Mouse (Mus musculus): ENCODE measurements around the gene Flywch2. TPM values are rescaled to one million over a fixed set of nuclear protein-coding genes. Genes with fewer than 3 reads are reported as not detected.

The Flywch2 gene
- polyA plus RNA-seq, 1 experiment from 2014 or later, result 27.0 TPM

DNA sequence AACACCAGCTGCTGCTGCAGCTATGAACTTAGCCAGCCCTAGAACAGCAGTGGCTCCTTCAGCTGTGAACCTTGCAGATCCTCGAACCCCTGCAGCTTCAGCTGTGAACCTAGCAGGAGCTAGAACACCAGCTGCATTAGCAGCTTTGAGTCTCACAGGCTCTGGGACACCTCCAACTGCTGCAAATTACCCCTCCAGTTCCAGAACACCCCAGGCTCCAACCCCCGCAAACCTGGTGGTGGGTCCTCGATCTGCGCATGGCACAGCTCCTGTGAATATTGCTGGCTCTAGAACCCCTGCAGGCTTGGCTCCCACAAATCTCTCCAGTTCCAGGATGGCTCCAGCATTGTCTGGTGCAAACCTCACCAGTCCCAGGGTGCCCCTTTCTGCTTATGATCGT is 34.9 kb upstream of the Flywch2 start:
- DNase-seq (ENCODE audit: low spot score) (no peak), ATAC-seq (ENCODE audit: low read depth) (no peak)
- H3K36me3 ChIP-seq (ENCODE audit: control insufficient read depth, insufficient read depth, low read length), result peaks cover 99% of the 10 kb centered on the region
- no peaks in the 10 kb centered on the region for H3K27me3 ChIP-seq (replicated peaks; ENCODE audit: control insufficient read depth, insufficient read depth, low read length)
- H3K4me1 ChIP-seq (ENCODE audit: control insufficient read depth, insufficient read depth, low read length), result no peaks in the 10 kb centered on the region
- no peak overlapping the region for H3K27ac ChIP-seq (replicated peaks; ENCODE audit: low read depth, low read length)
- peaks cover 44% of the 10 kb centered on the region for H3K9me3 ChIP-seq (ENCODE audit: control insufficient read depth, low read length)
- H3K4me2 ChIP-seq (ENCODE audit: low read depth, low read length), result no peak overlapping the region
- H3K9ac ChIP-seq (ENCODE audit: low read depth, low read length), result no peak overlapping the region
- H3K4me3 ChIP-seq (ENCODE audit: low read depth, low read length), result no peak overlapping the region
- WGBS, result 89% methylated on average over 5 of the region's 5 CpGs

DNA sequence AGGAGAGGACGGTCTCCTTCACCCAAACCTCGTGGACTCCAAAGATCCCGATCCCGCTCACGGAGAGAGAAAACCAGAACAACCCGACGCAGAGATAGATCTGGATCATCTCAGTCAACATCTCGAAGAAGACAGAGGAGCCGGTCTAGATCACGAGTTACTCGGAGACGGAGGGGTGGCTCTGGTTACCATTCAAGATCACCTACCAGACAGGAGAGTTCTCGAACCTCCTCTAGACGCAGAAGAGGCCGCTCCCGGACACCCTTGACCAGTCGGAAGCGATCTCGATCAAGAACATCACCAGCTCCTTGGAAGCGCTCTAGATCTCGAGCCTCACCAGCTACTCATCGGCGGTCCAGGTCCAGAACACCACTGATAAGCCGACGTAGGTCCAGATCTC is 33.4 kb upstream of the Flywch2 start:
- Histone ChIP-seq H3K4me1 (ENCODE audit: control insufficient read depth, insufficient read depth, low read length) (no peaks in the 10 kb centered on the region), H3K27ac (replicated peaks; ENCODE audit: low read depth, low read length) (no peak overlapping the region), H3K27me3 (replicated peaks; ENCODE audit: control insufficient read depth, insufficient read depth, low read length) (no peaks in the 10 kb centered on the region), H3K9ac (ENCODE audit: low read depth, low read length) (no peak overlapping the region), H3K36me3 (ENCODE audit: control insufficient read depth, insufficient read depth, low read length) (peaks cover 99% of the 10 kb centered on the region), H3K4me3 (ENCODE audit: low read depth, low read length) (no peak overlapping the region), H3K4me2 (ENCODE audit: low read depth, low read length) (no peak overlapping the region), H3K9me3 (ENCODE audit: control insufficient read depth, low read length) (peaks cover 53% of the 10 kb centered on the region)
- 98% methylated on average over 25 of the region's 25 CpGs for WGBS
- DNase-seq (ENCODE audit: low spot score) (no peak), ATAC-seq (ENCODE audit: low read depth) (no peak)

DNA sequence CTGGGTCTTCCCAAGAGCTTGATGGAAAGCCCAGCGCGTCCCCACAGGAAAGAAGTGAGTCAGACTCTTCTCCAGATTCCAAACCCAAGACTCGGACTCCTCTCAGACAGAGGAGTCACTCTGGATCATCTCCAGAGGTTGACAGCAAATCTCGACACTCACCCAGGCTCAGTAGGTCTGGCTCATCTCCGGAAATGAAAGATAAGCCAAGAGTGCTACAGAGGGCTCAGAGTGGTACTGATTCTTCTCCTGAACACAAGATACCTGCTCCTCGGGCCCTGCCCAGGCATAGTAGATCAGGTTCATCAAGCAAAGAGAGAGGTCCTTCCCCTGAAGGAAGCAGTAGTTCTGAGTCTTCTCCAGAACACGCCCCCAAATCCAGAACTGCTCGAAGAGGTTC is 32.7 kb upstream of the Flywch2 start:
- H3K4me3 ChIP-seq (ENCODE audit: low read depth, low read length), result no peak overlapping the region
- H3K27me3 ChIP-seq (replicated peaks; ENCODE audit: control insufficient read depth, insufficient read depth, low read length), result no peaks in the 10 kb centered on the region
- no peak overlapping the region for H3K9ac ChIP-seq (ENCODE audit: low read depth, low read length)
- ATAC-seq (ENCODE audit: low read depth), result no peak
- H3K9me3 ChIP-seq (ENCODE audit: control insufficient read depth, low read length), result peaks cover 53% of the 10 kb centered on the region
- WGBS, result 98% methylated on average over 8 of the region's 8 CpGs
- H3K36me3 ChIP-seq (ENCODE audit: control insufficient read depth, insufficient read depth, low read length), result peaks cover 99% of the 10 kb centered on the region
- H3K27ac ChIP-seq (replicated peaks; ENCODE audit: low read depth, low read length), result no peak overlapping the region
- H3K4me2 ChIP-seq (ENCODE audit: low read depth, low read length), result no peak overlapping the region
- no peak for DNase-seq (ENCODE audit: low spot score)
- H3K4me1 ChIP-seq (ENCODE audit: control insufficient read depth, insufficient read depth, low read length), result no peaks in the 10 kb centered on the region

DNA sequence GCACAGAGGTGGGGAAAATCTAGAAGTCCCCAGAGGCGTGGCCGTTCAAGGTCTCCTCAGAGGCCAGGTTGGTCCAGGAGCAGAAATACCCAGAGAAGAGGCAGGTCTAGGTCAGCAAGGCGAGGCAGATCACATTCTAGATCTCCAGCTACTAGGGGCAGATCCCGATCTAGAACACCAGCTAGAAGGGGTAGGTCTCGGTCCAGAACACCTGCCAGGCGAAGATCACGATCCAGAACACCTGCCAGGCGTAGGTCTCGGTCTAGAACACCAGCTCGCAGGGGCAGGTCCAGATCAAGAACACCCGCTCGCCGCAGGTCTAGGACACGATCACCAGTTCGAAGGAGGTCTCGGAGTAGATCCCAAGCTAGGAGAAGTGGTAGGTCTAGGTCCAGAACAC is 29.8 kb upstream of the Flywch2 start:
- DNase-seq (ENCODE audit: low spot score), result no peak
- Histone ChIP-seq H3K4me2 (ENCODE audit: low read depth, low read length) (no peak overlapping the region), H3K4me1 (ENCODE audit: control insufficient read depth, insufficient read depth, low read length) (no peaks in the 10 kb centered on the region), H3K9me3 (ENCODE audit: control insufficient read depth, low read length) (peaks cover 53% of the 10 kb centered on the region), H3K27ac (replicated peaks; ENCODE audit: low read depth, low read length) (no peak overlapping the region), H3K4me3 (ENCODE audit: low read depth, low read length) (no peak overlapping the region), H3K9ac (ENCODE audit: low read depth, low read length) (no peak overlapping the region), H3K36me3 (ENCODE audit: control insufficient read depth, insufficient read depth, low read length) (peaks cover 100% of the 10 kb centered on the region), H3K27me3 (replicated peaks; ENCODE audit: control insufficient read depth, insufficient read depth, low read length) (no peaks in the 10 kb centered on the region)
- WGBS, result 95% methylated on average over 16 of the region's 16 CpGs
- ATAC-seq (ENCODE audit: low read depth), result no peak

DNA sequence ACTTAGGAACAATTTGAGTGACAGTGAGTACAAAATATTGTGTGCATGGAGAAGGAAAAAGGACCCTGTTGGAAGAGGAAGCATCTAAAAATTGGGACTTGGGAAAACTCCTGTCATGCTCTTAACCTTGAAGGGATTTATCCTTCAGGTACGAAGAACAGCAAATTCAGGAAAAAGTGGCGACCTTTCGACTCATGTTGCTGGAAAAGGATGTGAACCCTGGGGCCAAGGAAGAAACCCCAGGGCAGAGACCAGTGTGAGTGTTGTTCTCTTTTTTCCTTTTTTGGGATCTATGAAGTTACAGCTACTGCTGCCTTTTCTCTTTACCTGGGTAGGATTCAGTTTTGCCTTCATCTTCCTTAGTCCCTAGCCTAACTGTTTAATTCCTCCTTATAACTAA is 22.0 kb upstream of the Flywch2 start:
- no peak for DNase-seq (ENCODE audit: low spot score)
- WGBS, result 79% methylated on average over 3 of the region's 3 CpGs
- Histone ChIP-seq H3K4me2 (ENCODE audit: low read depth, low read length) (no peak overlapping the region), H3K27ac (replicated peaks; ENCODE audit: low read depth, low read length) (no peak overlapping the region), H3K4me1 (ENCODE audit: control insufficient read depth, insufficient read depth, low read length) (peaks cover 25% of the 10 kb centered on the region), H3K9ac (ENCODE audit: low read depth, low read length) (no peak overlapping the region), H3K36me3 (ENCODE audit: control insufficient read depth, insufficient read depth, low read length) (peaks cover 62% of the 10 kb centered on the region), H3K4me3 (ENCODE audit: low read depth, low read length) (no peak overlapping the region), H3K27me3 (replicated peaks; ENCODE audit: control insufficient read depth, insufficient read depth, low read length) (no peaks in the 10 kb centered on the region), H3K9me3 (ENCODE audit: control insufficient read depth, low read length) (no peaks in the 10 kb centered on the region)
- no peak for ATAC-seq (ENCODE audit: low read depth)

DNA sequence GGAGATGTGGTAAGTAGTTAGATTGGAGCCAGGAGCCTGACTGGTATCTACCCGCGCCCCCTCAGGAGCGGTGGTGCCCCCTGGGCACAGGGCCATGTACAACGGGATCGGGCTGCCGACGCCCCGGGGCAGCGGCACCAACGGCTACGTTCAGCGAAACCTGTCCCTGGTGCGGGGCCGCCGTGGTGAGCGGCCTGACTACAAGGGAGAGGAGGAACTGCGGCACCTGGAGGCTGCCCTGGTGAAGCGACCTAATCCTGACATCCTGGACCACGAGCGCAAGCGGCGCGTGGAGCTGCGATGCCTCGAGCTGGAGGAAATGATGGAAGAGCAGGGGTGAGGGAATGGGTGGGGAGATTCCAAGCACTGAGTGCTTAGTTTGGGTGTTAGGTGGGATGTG is 21.0 kb upstream of the Flywch2 start:
- Histone ChIP-seq H3K9ac (ENCODE audit: low read depth, low read length) (0 out of 2 replicates have a peak overlapping the region, but pooled peaks have one; percentile 45), H3K4me2 (ENCODE audit: low read depth, low read length) (peak overlapping the region; percentile 68), H3K36me3 (ENCODE audit: control insufficient read depth, insufficient read depth, low read length) (peaks cover 52% of the 10 kb centered on the region), H3K27me3 (replicated peaks; ENCODE audit: control insufficient read depth, insufficient read depth, low read length) (no peaks in the 10 kb centered on the region), H3K4me1 (ENCODE audit: control insufficient read depth, insufficient read depth, low read length) (peaks cover 25% of the 10 kb centered on the region), H3K9me3 (ENCODE audit: control insufficient read depth, low read length) (no peaks in the 10 kb centered on the region), H3K4me3 (ENCODE audit: low read depth, low read length) (peak overlapping the region; percentile 17; the same call in 1 of the 2 replicates), H3K27ac (replicated peaks; ENCODE audit: low read depth, low read length) (peak overlapping the region; percentile 35; the same call in 1 of the 2 replicates)
- 61% methylated on average over 23 of the region's 25 CpGs for WGBS
- no peak for ATAC-seq (ENCODE audit: low read depth)
- peak; percentile 13 for DNase-seq (ENCODE audit: low spot score)

DNA sequence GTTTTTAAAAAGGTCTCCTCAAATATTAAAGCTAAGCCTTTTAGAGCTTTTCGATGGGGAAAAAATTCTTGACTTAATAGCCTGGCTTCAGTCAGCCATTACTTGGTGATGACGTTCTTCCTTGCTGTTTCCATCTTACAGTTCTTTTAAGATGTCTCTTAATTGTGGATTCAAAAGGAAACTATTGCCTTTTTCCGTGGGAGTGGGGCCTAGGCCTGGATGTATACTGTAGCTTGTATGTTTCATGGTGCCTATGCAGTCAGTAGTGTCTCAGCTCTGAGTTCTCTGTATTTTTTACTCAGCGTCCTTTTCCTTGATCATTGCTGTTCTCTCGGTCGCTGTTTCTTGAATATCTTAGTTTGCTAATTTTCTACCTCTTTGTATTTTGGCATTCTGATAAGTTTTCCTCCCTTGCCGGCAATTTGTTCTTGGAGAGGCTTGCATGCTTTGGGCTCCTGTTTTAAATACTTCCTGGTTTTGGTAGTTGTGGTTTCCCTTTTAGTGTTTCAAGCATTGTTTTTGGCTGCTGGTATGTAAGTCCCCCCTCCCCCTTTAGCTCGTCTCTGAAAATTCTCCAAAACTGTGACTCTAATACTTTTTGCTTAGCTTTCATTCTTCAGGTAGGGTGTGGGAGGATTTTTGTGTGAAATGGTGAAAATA is 18.7 kb upstream of the Flywch2 start:
- Histone ChIP-seq H3K36me3 (ENCODE audit: control insufficient read depth, insufficient read depth, low read length) (peaks cover 29% of the 10 kb centered on the region), H3K27ac (replicated peaks; ENCODE audit: low read depth, low read length) (peak overlapping the region; percentile 99), H3K9me3 (ENCODE audit: control insufficient read depth, low read length) (0 out of 2 replicates have a peak, but pooled peaks cover 4% of the 10 kb centered on the region), H3K9ac (ENCODE audit: low read depth, low read length) (peak overlapping the region; percentile 99), H3K27me3 (replicated peaks; ENCODE audit: control insufficient read depth, insufficient read depth, low read length) (no peaks in the 10 kb centered on the region), H3K4me1 (ENCODE audit: control insufficient read depth, insufficient read depth, low read length) (peaks cover 25% of the 10 kb centered on the region), H3K4me2 (ENCODE audit: low read depth, low read length) (peak overlapping the region; percentile 68), H3K4me3 (ENCODE audit: low read depth, low read length) (peak overlapping the region; percentile 100)
- DNase-seq (ENCODE audit: low spot score) (no peak), ATAC-seq (ENCODE audit: low read depth) (no peak)
- WGBS, result 1% methylated on average over 8 of the region's 8 CpGs

DNA sequence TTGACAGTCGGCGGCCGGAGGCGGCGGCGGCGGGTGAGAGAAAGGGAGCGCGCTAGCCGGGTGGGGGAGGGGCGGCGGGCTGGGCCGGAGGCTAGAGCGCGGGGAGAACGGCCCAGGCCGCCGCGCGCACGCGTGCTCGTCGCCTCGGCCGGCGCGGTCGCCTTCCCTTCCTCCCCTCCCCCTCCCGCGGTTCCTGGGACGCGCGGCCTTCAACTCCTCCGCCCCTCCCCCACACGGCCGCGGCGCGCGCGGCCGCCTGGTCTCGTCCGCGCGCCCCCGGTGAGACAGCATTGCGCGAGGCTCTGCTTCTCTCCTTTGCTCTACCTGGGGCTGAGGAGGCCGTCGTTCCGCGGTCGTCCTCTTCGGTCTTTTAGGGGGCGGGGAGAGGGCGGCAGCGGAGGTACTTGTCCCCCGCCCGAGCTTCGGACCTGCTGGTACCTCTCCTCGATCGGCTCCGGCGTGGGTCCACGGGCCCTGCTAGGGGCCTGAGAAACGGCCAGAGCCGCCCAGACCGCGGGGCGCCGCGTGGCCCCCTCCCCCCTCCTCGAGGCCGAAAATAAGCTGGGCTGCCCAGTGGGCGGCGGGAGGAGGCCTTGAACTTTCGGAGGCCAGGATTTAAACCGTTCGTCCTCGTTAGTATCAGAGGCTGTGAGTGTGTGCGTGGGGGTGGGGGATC is 17.6 kb upstream of the Flywch2 start:
- Histone ChIP-seq H3K36me3 (ENCODE audit: control insufficient read depth, insufficient read depth, low read length) (peaks cover 18% of the 10 kb centered on the region), H3K4me3 (ENCODE audit: low read depth, low read length) (peak overlapping the region; percentile 100), H3K27me3 (replicated peaks; ENCODE audit: control insufficient read depth, insufficient read depth, low read length) (no peaks in the 10 kb centered on the region), H3K27ac (replicated peaks; ENCODE audit: low read depth, low read length) (peak overlapping the region; percentile 99), H3K4me2 (ENCODE audit: low read depth, low read length) (peak overlapping the region; percentile 68), H3K9me3 (ENCODE audit: control insufficient read depth, low read length) (0 out of 2 replicates have a peak, but pooled peaks cover 4% of the 10 kb centered on the region), H3K4me1 (ENCODE audit: control insufficient read depth, insufficient read depth, low read length) (peaks cover 25% of the 10 kb centered on the region), H3K9ac (ENCODE audit: low read depth, low read length) (peak overlapping the region; percentile 99)
- ATAC-seq (ENCODE audit: low read depth) (peak; percentile 47), DNase-seq (ENCODE audit: low spot score) (peak; percentile 89)
- under 1% methylated on average over 40 of the region's 83 CpGs for WGBS

All from embryonic facial prominence, embryonic 14.5 days (tissue).